Mouse (Mus musculus) olfactory bulb, adult 2 months (tissue): ENCODE measurements around the gene Anapc4.

Source experiments
- CTCF ChIP-seq: fragments of 200-500 bp; IDR thresholded peaks from 2 replicates; pipeline ENCODE4 v1.5.1; 2012; ENCODE audit warnings: low read depth, mild to moderate bottlenecking, low read length, moderate library complexity; ENCODE audit not compliant: insufficient read depth
- POLR2A ChIP-seq: fragments of 200-500 bp; IDR thresholded peaks from 2 replicates; pipeline ENCODE4 v1.6.1; 2012; ENCODE audit warnings: mild to moderate bottlenecking, low read depth, low read length, moderate library complexity; ENCODE audit not compliant: insufficient read depth

DNA sequence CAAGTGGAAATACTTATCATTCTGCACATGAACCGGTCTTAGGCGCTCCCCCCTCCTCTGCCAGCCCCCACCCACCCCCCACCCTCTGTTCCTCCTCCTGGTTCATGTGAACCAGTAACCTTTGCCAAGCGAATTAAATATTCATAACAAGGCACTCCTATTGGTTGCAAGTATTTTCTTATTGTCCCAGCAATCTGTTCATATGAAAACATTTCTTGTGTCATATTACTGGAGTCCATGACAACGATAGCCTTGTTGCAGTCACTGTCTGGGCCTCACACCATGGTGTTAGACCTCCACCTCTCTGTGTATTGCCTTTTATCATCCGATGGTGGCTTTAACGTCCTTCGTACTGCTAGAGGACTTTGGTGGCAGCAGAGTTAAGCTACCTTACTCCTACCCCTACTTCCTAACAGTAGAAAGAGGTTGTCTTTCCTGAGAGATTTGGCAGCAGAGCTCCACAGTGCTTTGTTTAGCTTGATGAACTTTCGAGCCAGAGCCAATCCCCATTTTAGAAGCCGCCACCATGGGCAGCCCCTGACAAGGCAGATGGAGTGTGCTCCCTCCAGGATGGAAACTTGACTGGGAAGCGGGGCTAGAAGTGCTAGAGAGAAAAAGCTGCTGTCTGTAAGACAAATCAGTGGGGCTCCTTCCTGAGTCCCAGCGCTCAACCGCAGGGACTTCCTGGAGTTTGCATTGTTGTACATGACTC is 34.4 kb upstream of the Anapc4 start:
- TF ChIP-seq CTCF = no peak
- no peak for TF ChIP-seq POLR2A
